Mouse (Mus musculus): ENCODE measurements around the gene Ugt1a7c. TPM values are rescaled to one million over a fixed set of nuclear protein-coding genes. Genes with fewer than 3 reads are reported as not detected.

Gene Ugt1a7c
- polyA plus RNA-seq, 3 experiments from 2014 or later: 0.20 to 1.9 (median 1.5) TPM

- ATAC-seq: no peak
Observed at GRCm38 (mm10) chr1:88243861-88244260, 149.0 kb downstream of the Ugt1a7c start.

- ATAC-seq: no peak
Observed at GRCm38 (mm10) chr1:88245881-88246280, 151.0 kb downstream of the Ugt1a7c start.

- ATAC-seq: no peak
Observed at GRCm38 (mm10) chr1:88246386-88246785, 151.5 kb downstream of the Ugt1a7c start.

- ATAC-seq: no peak
Observed at GRCm38 (mm10) chr1:88247660-88248059, 152.8 kb downstream of the Ugt1a7c start.

- ATAC-seq: no peak
Observed at GRCm38 (mm10) chr1:88248658-88249057, 153.8 kb downstream of the Ugt1a7c start.

- ATAC-seq: no peak
Observed at GRCm38 (mm10) chr1:88249596-88249995, 154.7 kb downstream of the Ugt1a7c start.

- ATAC-seq: no peak
Observed at GRCm38 (mm10) chr1:88250023-88250422, 155.2 kb downstream of the Ugt1a7c start.

GRCm38 (mm10) chr1:88253106-88253505, 158.2 kb downstream of the Ugt1a7c start:
- ATAC-seq: no peak

GRCm38 (mm10) chr1:88253540-88253939, 158.7 kb downstream of the Ugt1a7c start:
- ATAC-seq: no peak

- ATAC-seq: no peak
Observed at GRCm38 (mm10) chr1:88254793-88255465, 160.1 kb downstream of the Ugt1a7c start.

- no peak for ATAC-seq
Observed at GRCm38 (mm10) chr1:88255466-88255857, 160.6 kb downstream of the Ugt1a7c start.

- ATAC-seq: no peak
Observed at GRCm38 (mm10) chr1:88255989-88256754, 161.3 kb downstream of the Ugt1a7c start.

- no peak for ATAC-seq
Observed at GRCm38 (mm10) chr1:88256886-88257663, 162.2 kb downstream of the Ugt1a7c start.

GRCm38 (mm10) chr1:88257681-88258080, 162.8 kb downstream of the Ugt1a7c start:
- no peak for ATAC-seq

- ATAC-seq: no peak
Observed at GRCm38 (mm10) chr1:88258361-88258760, 163.5 kb downstream of the Ugt1a7c start.

- ATAC-seq: no peak
Observed at GRCm38 (mm10) chr1:88258881-88259642, 164.2 kb downstream of the Ugt1a7c start.

GRCm38 (mm10) chr1:88259643-88260024, 164.8 kb downstream of the Ugt1a7c start:
- no peak for ATAC-seq

- no peak for ATAC-seq
Observed at GRCm38 (mm10) chr1:88260114-88260513, 165.3 kb downstream of the Ugt1a7c start.

GRCm38 (mm10) chr1:88260604-88261377, 165.9 kb downstream of the Ugt1a7c start:
- no peak for ATAC-seq

- ATAC-seq: no peak
Observed at GRCm38 (mm10) chr1:88261706-88262105, 166.8 kb downstream of the Ugt1a7c start.

- no peak for ATAC-seq
Observed at GRCm38 (mm10) chr1:88262255-88262654, 167.4 kb downstream of the Ugt1a7c start.

GRCm38 (mm10) chr1:88262961-88263360, 168.1 kb downstream of the Ugt1a7c start:
- no peak for ATAC-seq

Measured in inflammation-experienced regulatory T-cells, adult 6 months (primary cell).